Mouse (Mus musculus) kidney, adult 11 months (tissue): Measurements from ENCODE around the gene Pitpna.

Source experiments
- DNase-seq: peaks from one replicate; pipeline ENCODE4 v3.0.0; 2022

Pitpna gene

GRCm38 (mm10) chr11:75563851-75564548 lies 23.9 kb upstream of the Pitpna start:
- DNase-seq, result no peak

- DNase-seq, result peak; percentile 43
Observed at GRCm38 (mm10) chr11:75565849-75566248, 22.0 kb upstream of the Pitpna start.

- no peak for DNase-seq
Observed at GRCm38 (mm10) chr11:75566276-75567196, 21.4 kb upstream of the Pitpna start.

- no peak for DNase-seq
Observed at GRCm38 (mm10) chr11:75567346-75568114, 20.4 kb upstream of the Pitpna start.

DNA sequence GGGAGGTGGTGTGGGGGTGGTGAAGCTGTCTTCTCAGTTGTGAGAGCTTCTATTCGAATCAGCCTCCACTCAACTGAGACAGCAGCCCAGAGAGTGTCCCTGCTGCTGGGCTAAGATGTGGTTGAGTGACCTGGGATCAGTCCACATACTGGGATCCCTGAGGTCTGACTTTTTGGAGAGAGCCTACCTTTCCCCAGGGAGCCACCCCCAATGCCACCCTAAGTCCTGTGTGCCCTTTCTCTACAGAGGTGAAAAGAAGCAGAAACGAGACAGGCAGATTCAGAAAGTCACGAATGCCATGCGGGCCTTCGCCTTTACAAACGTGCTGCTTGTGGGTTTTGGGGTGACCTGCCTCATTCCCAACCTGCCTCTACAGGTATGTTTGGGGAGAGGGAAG lies 19.8 kb upstream of the Pitpna start:
- no peak for DNase-seq

DNA sequence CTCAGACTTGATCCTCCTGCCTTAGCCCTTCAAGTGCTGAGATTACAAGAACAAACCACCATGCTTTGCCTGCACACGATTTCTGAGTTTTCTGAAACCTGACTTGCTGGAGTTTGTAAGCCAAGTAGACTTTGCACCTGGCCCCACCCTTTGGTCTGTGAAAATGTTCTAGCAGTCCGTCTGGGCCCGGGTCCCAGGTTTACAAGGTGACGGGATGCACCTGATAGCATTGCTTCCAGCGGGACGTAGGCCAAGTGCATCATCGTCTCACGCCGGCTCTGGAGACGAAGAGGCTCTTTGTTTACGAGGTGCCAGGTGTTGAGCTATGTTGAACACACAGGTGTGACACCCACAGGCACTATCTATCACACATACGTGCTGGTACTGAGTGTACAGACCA lies 18.9 kb upstream of the Pitpna start:
- DNase-seq, result peak; percentile 71

DNA sequence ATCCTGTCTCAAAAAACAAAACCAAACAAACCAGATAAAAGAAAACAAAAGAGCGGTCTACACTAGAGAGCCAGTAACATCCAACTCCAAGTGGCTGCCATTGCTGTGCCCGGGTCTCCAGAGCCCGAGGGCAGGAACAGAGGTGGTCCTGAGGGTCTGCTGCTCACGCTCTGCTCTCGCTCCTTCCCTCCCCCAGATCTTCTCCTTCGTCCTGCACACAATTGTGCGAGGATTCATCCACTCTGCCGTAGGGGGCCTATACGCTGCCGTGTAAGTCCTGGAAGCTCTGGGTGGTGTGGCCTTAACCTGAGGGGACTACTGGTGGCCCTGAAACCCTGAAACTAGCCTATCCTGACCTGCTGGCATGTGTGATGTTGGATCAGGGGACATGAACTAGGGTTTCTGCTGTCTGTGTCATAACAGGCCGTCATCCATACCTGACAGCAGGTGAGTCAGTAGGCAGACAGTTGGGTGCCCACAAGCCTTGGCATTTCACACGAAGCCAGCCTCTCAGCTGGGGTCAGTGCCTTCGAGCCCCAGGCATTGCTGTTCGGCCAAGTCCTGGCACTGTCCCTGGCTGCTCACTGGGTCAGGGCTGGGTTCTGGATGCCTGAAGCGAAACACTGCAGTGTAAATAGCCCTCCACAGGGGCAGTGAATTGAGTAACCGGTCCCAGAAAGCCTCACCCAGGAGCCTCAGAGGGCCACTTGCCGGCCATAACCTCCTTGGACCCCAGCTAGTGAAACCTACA lies 17.3 kb upstream of the Pitpna start:
- DNase-seq, result peak; percentile 17

- DNase-seq, result peak; percentile 11
Observed at GRCm38 (mm10) chr11:75571126-75571990, 16.5 kb upstream of the Pitpna start.

DNA sequence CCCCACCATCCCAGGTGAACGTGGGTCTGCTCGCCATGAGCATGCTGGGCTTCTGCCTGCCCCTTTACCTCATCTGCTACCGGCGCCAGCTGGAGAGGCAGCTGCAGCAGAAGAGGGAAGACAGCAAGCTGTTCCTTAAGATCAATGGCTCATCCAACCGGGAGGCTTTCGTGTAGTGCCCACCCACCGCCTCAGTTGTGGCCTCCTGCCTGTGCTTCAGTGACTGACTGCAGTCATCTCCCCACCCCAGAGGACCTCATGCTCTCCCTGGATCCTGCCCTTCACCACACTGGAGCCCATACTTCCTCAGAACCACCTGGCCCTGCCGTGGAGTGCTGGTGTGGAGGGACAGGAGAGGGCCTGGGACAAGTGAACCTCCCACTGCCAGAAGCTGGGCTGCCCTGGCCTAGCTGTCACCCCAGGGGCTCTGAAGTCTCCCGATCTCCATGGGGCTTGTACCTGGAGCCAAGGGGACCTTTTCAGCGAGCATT lies 15.6 kb upstream of the Pitpna start:
- DNase-seq, result no peak

DNA sequence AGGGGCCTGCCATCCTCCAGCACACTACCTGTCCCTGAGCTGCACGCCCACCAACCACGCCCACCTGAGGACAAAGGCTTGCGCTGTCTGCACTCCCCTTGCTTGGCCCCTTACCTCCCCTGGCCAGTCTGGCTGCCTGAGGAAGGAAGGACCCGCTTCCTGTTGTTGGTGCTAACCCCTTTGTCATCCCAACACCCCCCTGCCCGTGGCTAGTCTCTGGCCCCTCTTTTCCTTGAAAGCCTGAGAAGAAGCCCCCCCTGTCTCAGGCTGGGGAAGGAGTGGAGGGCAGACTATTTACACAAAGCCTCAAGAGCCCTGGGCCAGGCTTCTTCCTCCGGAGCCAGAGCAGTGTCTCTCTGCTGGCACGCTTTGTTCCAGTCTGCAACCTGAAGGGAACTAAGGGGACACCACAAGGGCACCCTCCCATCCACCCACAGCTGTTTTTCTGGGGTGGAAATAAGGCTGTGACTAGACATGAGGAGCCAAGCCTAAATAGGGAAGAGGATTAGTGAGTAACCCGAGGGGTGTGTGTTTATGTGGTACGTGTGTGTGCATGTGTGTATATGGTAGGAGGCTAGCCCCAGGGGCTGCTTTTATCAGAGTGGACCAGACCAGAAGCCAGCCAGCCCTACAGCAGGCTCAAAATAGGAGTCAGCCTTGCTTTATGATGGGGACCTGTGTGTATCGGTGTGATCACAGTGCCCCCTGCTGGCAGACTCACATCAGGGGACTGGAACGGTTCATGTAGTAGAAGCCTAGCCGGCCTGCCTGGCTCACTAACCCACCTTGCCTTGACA lies 14.8 kb upstream of the Pitpna start:
- peak; percentile 90 for DNase-seq

- no peak for DNase-seq
Observed at GRCm38 (mm10) chr11:75574378-75575123, 13.3 kb upstream of the Pitpna start.

GRCm38 (mm10) chr11:75575560-75576123 lies 12.3 kb upstream of the Pitpna start:
- DNase-seq, result no peak

GRCm38 (mm10) chr11:75578609-75579008 lies 9.3 kb upstream of the Pitpna start:
- no peak for DNase-seq

DNA sequence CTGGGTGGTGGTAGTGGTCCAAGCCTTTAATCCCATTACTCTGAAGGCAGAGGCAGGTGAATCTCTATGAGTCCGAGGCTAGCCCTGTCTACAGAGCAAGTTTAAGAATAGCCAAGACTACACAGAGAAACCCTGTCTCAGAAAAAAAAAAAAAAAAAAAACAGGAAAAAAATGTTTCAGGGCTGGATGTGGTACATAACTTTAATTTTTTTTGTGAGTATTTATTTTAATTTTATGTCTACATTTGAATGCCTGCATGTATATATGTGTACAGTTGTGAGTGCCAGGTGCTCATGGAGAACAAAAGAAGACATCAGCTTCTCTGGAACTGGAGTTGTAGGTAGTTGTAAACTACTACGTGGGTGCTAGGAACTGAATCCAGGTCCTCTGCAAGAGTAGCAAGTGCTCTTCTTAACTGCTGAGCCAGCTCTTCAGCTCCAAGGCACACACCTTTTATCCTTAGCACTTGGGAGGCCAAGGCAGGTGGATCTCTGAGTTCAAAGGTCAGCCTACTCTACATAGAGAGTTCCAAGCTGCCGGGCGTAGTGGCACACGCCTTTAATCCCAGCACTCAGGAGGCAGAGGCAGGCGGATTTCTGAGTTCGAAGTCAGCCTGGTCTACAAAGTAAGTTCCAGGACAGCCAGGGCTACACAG lies 6.3 kb upstream of the Pitpna start:
- no peak for DNase-seq

DNA sequence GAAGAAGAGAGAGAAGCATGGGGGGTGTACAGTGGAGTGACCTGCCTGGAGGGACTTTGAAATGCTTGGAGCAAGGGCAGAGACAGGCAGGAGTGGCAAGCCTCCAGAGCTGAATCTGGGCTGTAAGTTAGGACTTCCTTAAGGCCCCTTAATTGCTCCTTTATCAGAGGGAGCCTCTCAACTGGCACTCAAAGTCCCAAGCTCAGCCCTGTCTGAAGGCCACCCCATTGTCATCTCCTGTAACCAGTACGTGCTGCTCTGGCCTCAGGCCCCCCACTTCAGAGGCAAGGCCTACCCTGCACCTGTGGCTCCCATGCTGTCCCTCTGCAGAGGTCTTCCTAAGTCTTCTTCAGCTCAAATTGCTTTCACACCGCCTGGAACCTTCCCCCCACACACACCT lies 4.4 kb upstream of the Pitpna start:
- no peak for DNase-seq

DNA sequence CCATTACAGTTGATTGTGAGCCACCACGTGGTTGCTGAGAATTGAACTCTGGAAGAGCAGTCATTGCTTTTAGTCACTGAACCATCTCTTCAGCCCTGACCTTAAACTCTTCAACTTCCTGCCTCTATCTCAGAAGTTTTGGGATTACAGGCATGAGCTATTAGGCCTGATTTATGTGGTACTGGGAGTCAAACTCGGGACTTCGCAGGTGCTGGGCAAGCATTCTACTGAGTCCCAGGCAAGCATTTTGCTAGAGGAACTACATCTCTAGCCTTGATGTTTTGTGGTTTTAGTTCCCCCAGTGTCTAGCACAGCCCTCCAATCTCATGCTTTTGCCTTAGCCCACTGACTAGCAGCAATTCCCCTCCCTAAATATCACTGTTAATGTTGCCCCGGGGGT lies 2.8 kb upstream of the Pitpna start:
- no peak for DNase-seq

GRCm38 (mm10) chr11:75585978-75586377 lies 1.9 kb upstream of the Pitpna start:
- DNase-seq, result no peak

DNA sequence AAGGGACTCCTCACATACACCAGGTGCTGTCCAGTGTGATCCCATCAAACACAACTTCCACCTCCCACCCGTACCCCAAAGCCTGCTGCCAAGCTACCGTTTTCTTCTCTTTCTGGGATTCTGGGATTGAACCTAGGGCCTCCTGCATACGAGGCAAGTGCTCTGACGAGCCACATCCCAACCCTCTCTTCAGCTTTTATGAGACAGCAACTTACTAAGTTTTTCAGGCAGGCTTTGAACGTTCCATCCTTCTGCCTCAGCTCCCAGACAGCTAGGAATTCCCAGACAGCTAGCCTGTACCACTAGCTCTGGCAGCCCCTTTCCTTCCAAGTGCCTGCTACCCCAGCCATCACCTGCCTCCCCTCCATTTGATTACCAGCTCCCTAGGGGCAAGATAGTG lies 934 bp upstream of the Pitpna start:
- DNase-seq, result no peak
